Mouse (Mus musculus) gonadal fat pad, adult 2 months (tissue): Measurements from ENCODE around the gene Adpgk. TPM values are rescaled to one million over a fixed set of nuclear protein-coding genes. Genes with fewer than 3 reads are reported as not detected.

Source experiments
- polyA plus RNA-seq: library from polyadenylated mRNA; depleted of rRNA; stranded (reverse); fragments of >200 nt; gene quantifications from 2 replicates; pipeline ENCODE4 v1.2.3, GENCODE M21; 2012; rRNA removed

Adpgk gene
- polyA plus RNA-seq, 1 experiment = 18.2 TPM

Other genes with a start within 250 kb of the Adpgk start
- gene Bbs4, start 62.0 kb downstream of the Adpgk start, polyA plus RNA-seq = 4.1 and 4.5 TPM in 2 replicates
- 23.0 and 25.7 TPM in 2 replicates for gene Arih1, start 195.1 kb downstream of the Adpgk start, polyA plus RNA-seq
- 106 and 116 TPM in 2 replicates for gene Hexa, start 248.0 kb downstream of the Adpgk start, polyA plus RNA-seq
- 0.82 and 0.94 TPM in 2 replicates for gene Tmem202, start 248.3 kb downstream of the Adpgk start, polyA plus RNA-seq